Mouse (Mus musculus) thymus, adult 2 months (tissue): ENCODE data around the gene Rccd1. TPM values are rescaled to one million over a fixed set of nuclear protein-coding genes. Genes with fewer than 3 reads are reported as not detected.
A peak's percentile ranks its signal among the peaks of the same experiment; 100 is the strongest.

Experiments used
- DNase-seq: peaks from one replicate; pipeline ENCODE4 v3.0.0; 2021
- H3K27ac ChIP-seq: fragments of 200-500 bp; 2 replicates; pipeline ENCODE4 v1.5.1; 2012; ENCODE audit warnings: low read length, control low read depth; ENCODE audit not compliant: control insufficient read depth, insufficient read depth
- H3K27me3 ChIP-seq: fragments of 200-500 bp; 2 replicates; pipeline ENCODE4 v1.6.1; 2012; ENCODE audit warnings: mild to moderate bottlenecking, low read length, moderate library complexity, mixed read lengths; ENCODE audit not compliant: control insufficient read depth, insufficient read depth
- H3K36me3 ChIP-seq: fragments of 200-500 bp; 2 replicates; pipeline ENCODE4 v1.6.1; 2012; ENCODE audit warnings: mild to moderate bottlenecking, low read length, moderate library complexity; ENCODE audit not compliant: control insufficient read depth, insufficient read depth
- H3K4me1 ChIP-seq: fragments of 200-500 bp; replicated peaks from 2 replicates; pipeline ENCODE4 v1.6.1; 2012; ENCODE audit warnings: low read length; ENCODE audit not compliant: control insufficient read depth, insufficient read depth
- H3K4me3 ChIP-seq: fragments of 200-500 bp; 2 replicates; pipeline ENCODE4 v1.5.1; 2012; ENCODE audit warnings: mild to moderate bottlenecking, low read length, control low read depth, moderate library complexity; ENCODE audit not compliant: control insufficient read depth, insufficient read depth
- CTCF ChIP-seq: fragments of 200-500 bp; IDR thresholded peaks from 2 replicates; pipeline ENCODE4 v1.5.1; 2012; ENCODE audit warnings: mild to moderate bottlenecking, control low read depth, low read length, moderate library complexity, borderline replicate concordance; ENCODE audit not compliant: control insufficient read depth, poor library complexity, insufficient read depth; ENCODE audit errors: extremely low read depth
- POLR2A ChIP-seq: fragments of 200-500 bp; IDR thresholded peaks from 2 replicates; pipeline ENCODE4 v1.6.1; 2012; ENCODE audit warnings: mild to moderate bottlenecking, low read length, control low read depth, moderate library complexity; ENCODE audit not compliant: control insufficient read depth, poor library complexity, insufficient read depth; ENCODE audit errors: extremely low read depth
- WGBS: fragments of 180-500 bp; shearing (Covaris S2); methylation state at CpG from one replicate; pipeline ENCODE4 v1.1.7; 2018; 5-methylcytosine and 5-hydroxymethylcytosine counted together
- polyA plus RNA-seq: library from polyadenylated mRNA; depleted of rRNA; stranded (reverse); fragments of >200 nt; gene quantifications from 2 replicates; pipeline ENCODE4 v1.2.3, GENCODE M21; 2012

Gene Rccd1
- polyA plus RNA-seq, 1 experiment, result 20.4 TPM

DNA sequence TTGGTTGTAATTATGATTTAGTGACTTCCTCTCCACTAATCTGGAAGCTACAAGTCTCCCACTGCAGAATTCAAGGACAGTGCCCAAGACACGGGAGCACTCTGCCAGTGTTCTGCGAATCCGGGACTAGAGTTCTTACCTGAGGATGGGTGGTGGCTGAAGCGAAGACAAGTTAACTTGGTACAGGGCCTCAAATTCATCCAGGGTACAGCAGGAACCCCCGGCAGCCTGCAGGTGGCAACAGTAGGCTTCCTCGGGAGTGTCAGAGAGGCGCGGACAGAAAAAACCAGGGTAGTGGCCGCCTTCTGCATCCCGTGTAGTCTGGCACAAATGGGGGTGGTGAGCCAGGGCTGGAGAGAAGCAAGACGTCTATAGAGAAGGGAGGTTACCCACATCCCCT is 16.5 kb upstream of the Rccd1 start, which contains the start of gene Unc45a:
Gene Unc45a (minus strand): TSS at position 213 of the 400 bp plus-strand sequence.
- peak; percentile 83 for TF ChIP-seq CTCF
- TF ChIP-seq POLR2A, result peak; percentile 30; the same call in 1 of the 2 replicates
- Histone ChIP-seq H3K4me3 (peak within 1 kb of the TSS; percentile 76), H3K4me1 (peaks cover 19% of the 10 kb centered on the region), H3K27ac (peak within 1 kb of the TSS; percentile 75), H3K27me3 (no peaks in the 10 kb centered on the region), H3K36me3 (peaks cover 11% of the 10 kb centered on the region)
- 2% methylated on average over 11 of the region's 11 CpGs for WGBS
- peak; percentile 86 for DNase-seq

DNA sequence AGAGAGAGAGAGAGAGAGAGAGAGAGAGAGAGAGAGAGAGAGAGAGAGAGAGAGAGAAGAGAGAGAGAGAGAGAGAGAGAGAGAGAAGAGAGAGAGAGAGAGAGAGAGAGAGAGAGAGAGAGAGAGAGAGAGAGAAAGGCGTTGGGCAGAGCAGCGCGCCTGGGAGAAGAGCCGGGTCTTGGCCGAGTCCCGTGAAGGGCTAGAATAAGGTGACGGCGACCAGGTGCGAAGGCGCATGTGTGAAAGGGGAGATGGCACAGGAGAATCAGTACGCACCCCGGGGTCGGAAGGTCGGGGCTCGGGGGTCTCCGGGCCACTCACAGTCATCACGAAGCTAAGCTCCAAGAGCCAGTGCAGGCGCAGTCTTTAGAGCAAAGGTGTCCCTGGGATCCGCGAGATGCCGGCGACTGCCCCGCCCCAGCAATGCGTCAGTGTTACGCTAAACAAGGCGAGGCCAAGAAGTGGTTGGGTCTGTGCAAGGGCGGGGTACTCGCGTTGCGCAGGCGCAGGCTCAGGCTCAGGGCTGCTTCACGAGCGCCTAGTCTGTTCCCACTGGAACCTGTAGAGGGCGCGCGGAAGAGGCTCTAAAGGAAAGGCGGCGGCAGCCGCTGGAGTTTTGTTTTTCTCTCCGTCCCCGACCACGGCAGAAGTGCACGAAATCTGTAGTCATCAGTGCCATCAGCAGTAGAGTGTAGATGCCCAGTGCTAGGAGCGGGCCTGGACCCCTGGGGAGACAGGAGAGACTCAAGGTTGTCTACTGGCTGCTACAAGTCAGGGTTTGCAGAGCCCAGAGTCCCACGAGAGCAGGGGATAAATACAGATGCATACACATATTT is 15.8 kb upstream of the Rccd1 start:
- Histone ChIP-seq H3K36me3 (peaks cover 18% of the 10 kb centered on the region), H3K4me1 (peaks cover 19% of the 10 kb centered on the region), H3K27ac (peak overlapping the region; percentile 75), H3K27me3 (no peaks in the 10 kb centered on the region), H3K4me3 (peak overlapping the region; percentile 76)
- under 1% methylated on average over 45 of the region's 45 CpGs for WGBS
- TF ChIP-seq POLR2A (peak; percentile 83), CTCF (peak; percentile 93)
- DNase-seq, result peak; percentile 98

DNA sequence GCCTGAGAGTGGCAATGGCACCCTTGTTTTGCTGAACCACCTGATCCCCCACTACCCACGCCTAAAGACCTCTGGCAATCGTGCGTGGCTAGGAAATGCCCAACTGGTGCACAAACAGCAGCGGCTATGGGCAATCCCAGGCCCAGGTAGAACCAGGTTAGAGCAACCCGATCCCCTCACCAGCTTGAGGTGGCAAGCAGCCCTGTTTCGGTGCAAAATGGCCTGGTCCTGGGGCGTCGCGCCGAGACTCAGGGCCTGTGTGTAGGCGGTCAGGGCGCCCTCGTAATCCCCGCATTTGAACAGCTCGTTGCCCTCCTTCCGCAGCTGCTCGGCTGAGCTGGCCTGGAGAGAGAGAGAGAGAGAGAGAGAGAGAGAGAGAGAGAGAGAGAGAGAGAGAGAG is 15.1 kb upstream of the Rccd1 start:
- peak; percentile 33 for DNase-seq
- WGBS, result 6% methylated on average over 17 of the region's 17 CpGs
- H3K4me3 ChIP-seq, result peak overlapping the region; percentile 76
- peaks cover 19% of the 10 kb centered on the region for H3K4me1 ChIP-seq
- peak overlapping the region; percentile 2; the same call in 1 of the 2 replicates for H3K27ac ChIP-seq
- TF ChIP-seq CTCF (no peak), POLR2A (no peak)
- peaks cover 23% of the 10 kb centered on the region for H3K36me3 ChIP-seq
- no peaks in the 10 kb centered on the region for H3K27me3 ChIP-seq

GRCm38 (mm10) chr7:80336932-80337331 is 12.7 kb upstream of the Rccd1 start:
- DNase-seq, result no peak
- H3K4me3 ChIP-seq, result no peak overlapping the region
- H3K36me3 ChIP-seq, result peaks cover 46% of the 10 kb centered on the region
- H3K27me3 ChIP-seq, result no peaks in the 10 kb centered on the region
- H3K4me1 ChIP-seq, result peaks cover 14% of the 10 kb centered on the region
- WGBS, result 90% methylated on average over 3 of the region's 3 CpGs
- no peak overlapping the region for H3K27ac ChIP-seq
- TF ChIP-seq CTCF (no peak), POLR2A (no peak)

GRCm38 (mm10) chr7:80334848-80335247 is 10.6 kb upstream of the Rccd1 start:
- H3K27ac ChIP-seq, result no peak overlapping the region
- TF ChIP-seq POLR2A (no peak), CTCF (no peak)
- peaks cover 8% of the 10 kb centered on the region for H3K4me1 ChIP-seq
- WGBS, result 97% methylated on average over 4 of the region's 4 CpGs
- DNase-seq, result no peak
- peaks cover 67% of the 10 kb centered on the region for H3K36me3 ChIP-seq
- H3K27me3 ChIP-seq, result no peaks in the 10 kb centered on the region
- H3K4me3 ChIP-seq, result no peak overlapping the region

DNA sequence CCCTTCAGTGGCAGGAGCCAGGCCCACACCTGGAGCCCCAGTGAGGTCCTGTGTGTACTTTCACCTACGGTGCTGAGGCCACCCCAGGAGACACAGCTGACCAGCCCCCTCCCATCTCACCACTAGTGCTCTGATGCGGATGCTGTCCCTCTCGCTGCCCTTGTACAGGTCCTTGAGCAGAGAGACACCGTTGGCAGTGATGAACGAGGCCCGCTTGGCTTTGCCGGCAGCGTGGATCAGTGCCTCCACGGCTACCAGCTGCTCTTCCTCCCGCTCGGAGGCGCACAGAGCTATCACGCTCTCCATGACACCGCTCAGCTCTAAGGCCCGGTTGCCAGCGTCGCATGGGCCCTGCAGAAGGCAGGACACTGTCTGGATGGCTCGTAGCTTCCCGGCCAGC is 7.2 kb upstream of the Rccd1 start:
- Histone ChIP-seq H3K4me3 (no peak overlapping the region), H3K27me3 (no peaks in the 10 kb centered on the region), H3K4me1 (no peaks in the 10 kb centered on the region), H3K36me3 (peaks cover 88% of the 10 kb centered on the region), H3K27ac (no peak overlapping the region)
- no peak for DNase-seq
- TF ChIP-seq CTCF (no peak), POLR2A (no peak)
- 97% methylated on average over 19 of the region's 19 CpGs for WGBS

GRCm38 (mm10) chr7:80330278-80330677 is 6.0 kb upstream of the Rccd1 start:
- no peaks in the 10 kb centered on the region for H3K4me1 ChIP-seq
- TF ChIP-seq CTCF (no peak), POLR2A (no peak)
- H3K36me3 ChIP-seq, result peaks cover 89% of the 10 kb centered on the region
- H3K4me3 ChIP-seq, result no peak overlapping the region
- WGBS, result 98% methylated on average over 8 of the region's 8 CpGs
- no peak overlapping the region for H3K27ac ChIP-seq
- no peaks in the 10 kb centered on the region for H3K27me3 ChIP-seq
- DNase-seq, result no peak
